Mouse (Mus musculus) kidney, adult 18-20 months (tissue): ENCODE data around the gene Fbxo11.
"Not testable (repeated sequence)": the region's sequence is repeated elsewhere in the genome, so short reads cannot be mapped to it uniquely, and the experiment has no call there.

Experiments
- DNase-seq: peaks from one replicate; pipeline ENCODE4 v3.0.0; 2021

Fbxo11 gene

DNA sequence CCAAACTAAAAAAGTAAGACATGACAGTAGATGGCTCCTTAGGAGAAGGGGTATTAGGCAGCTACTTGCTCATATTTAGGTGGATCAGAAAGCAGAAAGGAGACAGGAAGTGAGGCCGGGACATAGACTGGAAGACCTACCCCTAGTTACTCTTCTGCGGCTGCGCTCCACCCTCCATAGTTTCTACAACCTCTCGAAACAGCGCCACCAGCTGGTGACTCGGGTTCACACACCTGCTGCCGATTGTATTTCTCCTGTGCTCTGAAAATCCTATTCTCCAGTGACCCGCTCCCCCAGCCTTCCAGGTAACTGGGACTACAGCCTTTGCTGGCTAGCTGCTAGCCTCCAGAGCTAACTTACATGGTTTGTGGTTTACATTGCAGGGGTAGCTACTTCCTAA, 106.8 kb downstream of the Fbxo11 start:
- DNase-seq = no peak

DNA sequence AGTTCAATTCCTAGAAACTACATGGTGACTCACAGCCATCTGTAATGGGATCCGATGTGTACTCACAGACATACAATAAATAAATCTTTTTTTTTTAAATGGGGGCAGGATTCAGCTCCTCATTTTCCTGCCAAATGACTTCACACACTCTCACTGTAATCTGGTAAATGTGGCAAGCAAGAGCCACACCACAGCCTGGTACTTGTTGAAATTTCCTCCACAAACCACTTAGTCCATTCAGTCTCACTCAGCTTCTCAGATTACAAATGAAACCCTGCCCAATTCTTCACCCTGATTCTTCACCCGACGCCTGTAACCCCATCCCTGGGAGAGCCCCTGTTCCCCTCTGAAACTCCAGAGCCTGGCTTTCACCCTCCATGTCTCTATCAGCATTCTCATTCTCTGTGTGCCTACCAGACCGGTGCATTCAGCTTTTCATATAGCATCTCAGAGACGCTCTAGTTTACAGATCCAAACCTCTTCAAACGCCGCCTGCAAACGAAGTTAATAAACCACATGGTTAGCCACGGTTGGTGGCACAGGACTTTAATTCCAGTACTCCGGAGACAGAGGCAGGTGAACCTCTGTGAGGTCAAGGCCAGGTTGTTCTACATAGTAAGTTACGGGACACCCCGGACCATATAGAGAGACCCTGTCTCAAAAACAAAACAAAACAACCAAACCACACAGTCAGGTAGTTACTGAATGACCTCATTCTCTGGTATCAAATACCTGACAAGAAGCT, 107.8 kb downstream of the Fbxo11 start:
- DNase-seq = peak; percentile 72

- not testable (repeated sequence) for DNase-seq
These were observed 110.4 kb downstream of the Fbxo11 start for GRCm38 (mm10) chr17:87954618-87955124.

DNA sequence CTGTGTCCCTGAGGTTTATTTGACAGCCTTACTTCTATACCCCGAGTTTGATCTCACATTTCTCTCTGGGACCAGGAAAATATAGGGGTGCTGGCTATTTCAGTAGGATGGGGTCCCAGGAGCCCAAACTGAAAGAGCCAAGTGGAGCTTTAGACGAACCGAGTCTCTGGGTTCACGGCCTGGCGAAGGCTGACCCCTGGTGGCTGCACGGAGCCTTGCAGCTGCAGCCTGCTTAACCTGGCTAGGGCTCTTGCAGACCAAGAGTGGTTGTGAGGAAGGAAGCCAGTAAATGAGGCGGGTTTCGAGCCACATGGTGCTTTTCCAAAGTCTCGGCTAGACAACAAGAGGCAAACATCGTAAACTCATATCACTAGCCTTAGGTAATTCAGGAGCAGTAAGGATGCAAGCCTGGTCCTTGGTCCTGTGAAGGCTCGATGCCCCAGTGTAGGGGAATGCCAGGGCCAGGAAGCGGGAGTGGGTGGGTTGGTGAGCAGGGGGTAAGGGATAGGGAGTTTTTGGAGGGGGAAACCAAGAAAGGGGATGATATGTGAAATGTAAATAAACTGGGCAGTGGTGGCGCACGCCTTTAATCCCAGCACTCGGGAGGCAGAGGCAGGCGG, 116.0 kb downstream of the Fbxo11 start:
- peak; percentile 84 for DNase-seq
